Mouse (Mus musculus) midbrain, postnatal 0 days (tissue): ENCODE measurements at regions not wholly inside any gene's neighbourhood (a gene's known extent, or its start where the extent isn't known, plus 50 kb on each side); places are given as distances from the start of the nearest gene placed in this dataset.

ENCODE experiments used
- ATAC-seq: fragments of 200-750 bp; cut with Nextera tagmentation; 2 replicates; pipeline ENCODE4 v1.8.0; 2017; ENCODE audit warnings: moderate number of reproducible peaks, mild to moderate bottlenecking, moderate TSS enrichment, moderate library complexity; ENCODE audit not compliant: low FRiP score
- DNase-seq: peaks from one replicate; pipeline ENCODE4 v3.0.0-alpha.2; 2015; ENCODE audit warnings: low spot score
- H3K27ac ChIP-seq: fragments of 300-500 bp; sonication (generic); 2 replicates; pipeline ENCODE4 v1.5.1; 2014; ENCODE audit warnings: low read depth, mild to moderate bottlenecking, low read length, mixed read lengths
- H3K27me3 ChIP-seq: fragments of 300-500 bp; sonication (generic); 2 replicates; pipeline ENCODE4 v1.6.1; 2014; ENCODE audit warnings: low read length, control low read depth, mixed read lengths; ENCODE audit not compliant: insufficient read depth
- H3K36me3 ChIP-seq: fragments of 300-500 bp; sonication (generic); 2 replicates; pipeline ENCODE4 v1.6.1; 2014; ENCODE audit warnings: low read length, control low read depth, mixed read lengths; ENCODE audit not compliant: insufficient read depth
- H3K4me1 ChIP-seq: fragments of 300-500 bp; sonication (generic); 2 replicates; pipeline ENCODE4 v1.6.1; 2014; ENCODE audit warnings: mild to moderate bottlenecking, control low read depth, antibody characterized with exemption, low read length, mixed read lengths; ENCODE audit not compliant: insufficient read depth
- H3K4me2 ChIP-seq: fragments of 300-500 bp; sonication (generic); 2 replicates; pipeline ENCODE4 v1.6.1; 2014; ENCODE audit warnings: low read depth, mild to moderate bottlenecking, low read length, mixed read lengths; ENCODE audit not compliant: poor library complexity, severe bottlenecking
- H3K4me3 ChIP-seq: fragments of 300-500 bp; sonication (generic); 2 replicates; pipeline ENCODE4 v1.5.1; 2014; ENCODE audit warnings: low read depth, mild to moderate bottlenecking, low read length, moderate library complexity
- H3K9ac ChIP-seq: fragments of 300-500 bp; sonication (generic); replicated peaks from 2 replicates; pipeline ENCODE4 v1.6.1; 2014; ENCODE audit warnings: mild to moderate bottlenecking, low read length, moderate library complexity, mixed read lengths; ENCODE audit not compliant: poor library complexity, severe bottlenecking
- H3K9me3 ChIP-seq: fragments of 300-500 bp; sonication (generic); 2 replicates; pipeline ENCODE4 v1.6.1; 2016; ENCODE audit warnings: low read length, control low read depth
- CTCF ChIP-seq: IDR thresholded peaks from 2 replicates; pipeline ENCODE4 v1.5.1; 2016; ENCODE audit warnings: antibody characterized with exemption, mild to moderate bottlenecking
- WGBS: fragments of 180-500 bp; shearing (Covaris S2); extraction: QIAGEN DNeasy Blood & Tissue Kit; methylation state at CpG from one replicate; pipeline ENCODE4 v1.1.7; 2014; 5-methylcytosine and 5-hydroxymethylcytosine counted together

- no peak overlapping the region for H3K4me2 ChIP-seq
- DNase-seq (no peak), ATAC-seq (no peak)
- H3K27me3 ChIP-seq = no peaks in the 10 kb centered on the region
- no peak for TF ChIP-seq CTCF
- no peak overlapping the region for H3K27ac ChIP-seq
- no peaks in the 10 kb centered on the region for H3K9me3 ChIP-seq
- H3K36me3 ChIP-seq = no peaks in the 10 kb centered on the region
- H3K4me3 ChIP-seq = no peak overlapping the region
- H3K4me1 ChIP-seq = no peaks in the 10 kb centered on the region
- 86% methylated on average over 4 of the region's 4 CpGs for WGBS
- no peak overlapping the region for H3K9ac ChIP-seq
These were observed 110.4 kb downstream of the Adra2a start for GRCm38 (mm10) chr19:54154400-54154799.

GRCm38 (mm10) chr19:54170361-54170760 is 126.4 kb downstream of the Adra2a start:
- no peaks in the 10 kb centered on the region for H3K9me3 ChIP-seq
- no peaks in the 10 kb centered on the region for H3K27me3 ChIP-seq
- H3K4me3 ChIP-seq = no peak overlapping the region
- H3K9ac ChIP-seq = no peak overlapping the region
- no peak overlapping the region for H3K4me2 ChIP-seq
- ATAC-seq (no peak), DNase-seq (no peak)
- no peak overlapping the region for H3K27ac ChIP-seq
- no peaks in the 10 kb centered on the region for H3K36me3 ChIP-seq
- no peak for TF ChIP-seq CTCF
- 56% methylated on average over 2 of the region's 2 CpGs for WGBS
- H3K4me1 ChIP-seq = no peaks in the 10 kb centered on the region

GRCm38 (mm10) chr19:54174090-54175055 is 130.4 kb downstream of the Adra2a start:
- Histone ChIP-seq H3K4me3 (no peak overlapping the region), H3K36me3 (no peaks in the 10 kb centered on the region), H3K27ac (no peak overlapping the region), H3K4me1 (no peaks in the 10 kb centered on the region), H3K4me2 (no peak overlapping the region), H3K9ac (no peak overlapping the region), H3K27me3 (no peaks in the 10 kb centered on the region), H3K9me3 (no peaks in the 10 kb centered on the region)
- 85% methylated on average over 14 of the region's 14 CpGs for WGBS
- DNase-seq (no peak), ATAC-seq (no peak)
- TF ChIP-seq CTCF = no peak

GRCm38 (mm10) chr19:54175766-54176165 is 131.8 kb downstream of the Adra2a start:
- WGBS = 54% methylated on average over 7 of the region's 7 CpGs
- no peak for TF ChIP-seq CTCF
- H3K4me1 ChIP-seq = no peaks in the 10 kb centered on the region

GRCm38 (mm10) chr19:54177491-54177890 is 133.5 kb downstream of the Adra2a start:
- H3K4me3 ChIP-seq = no peak overlapping the region
- no peaks in the 10 kb centered on the region for H3K36me3 ChIP-seq
- no peaks in the 10 kb centered on the region for H3K9me3 ChIP-seq
- WGBS = 84% methylated on average over 6 of the region's 6 CpGs
- H3K27ac ChIP-seq = no peak overlapping the region
- H3K27me3 ChIP-seq = no peaks in the 10 kb centered on the region
- H3K4me1 ChIP-seq = no peaks in the 10 kb centered on the region
- no peak overlapping the region for H3K9ac ChIP-seq
- TF ChIP-seq CTCF = no peak
- DNase-seq (no peak), ATAC-seq (no peak)
- no peak overlapping the region for H3K4me2 ChIP-seq

More at GRCm38 (mm10) chr19:54175766-54176165, 131.8 kb downstream of the Adra2a start:
- ATAC-seq (no peak), DNase-seq (no peak)
- Histone ChIP-seq H3K9ac (no peak overlapping the region), H3K4me2 (no peak overlapping the region), H3K27me3 (no peaks in the 10 kb centered on the region), H3K9me3 (no peaks in the 10 kb centered on the region), H3K4me3 (no peak overlapping the region), H3K36me3 (no peaks in the 10 kb centered on the region), H3K27ac (no peak overlapping the region)

GRCm38 (mm10) chr19:54200407-54200806 is 156.5 kb downstream of the Adra2a start:
- DNase-seq (no peak), ATAC-seq (no peak)
- Histone ChIP-seq H3K4me3 (no peak overlapping the region), H3K4me1 (no peaks in the 10 kb centered on the region), H3K36me3 (no peaks in the 10 kb centered on the region), H3K27me3 (no peaks in the 10 kb centered on the region), H3K4me2 (no peak overlapping the region), H3K9ac (no peak overlapping the region), H3K27ac (no peak overlapping the region), H3K9me3 (no peaks in the 10 kb centered on the region)
- WGBS = 81% methylated on average over 6 of the region's 6 CpGs
- no peak for TF ChIP-seq CTCF
